Mouse (Mus musculus) forebrain, embryonic 13.5 days (tissue): ENCODE results near the gene Pla2g6. TPM values are rescaled to one million over a fixed set of nuclear protein-coding genes. Genes with fewer than 3 reads are reported as not detected.

Experiments
- ATAC-seq: fragments of 200-750 bp; cut with Nextera tagmentation; 2 replicates; pipeline ENCODE4 v1.8.0; 2017
- H3K27ac ChIP-seq: fragments of 300-500 bp; sonication (generic); 2 replicates; pipeline ENCODE4 v1.5.1; 2015; ENCODE audit warnings: inconsistent platforms, mild to moderate bottlenecking, moderate library complexity
- H3K27me3 ChIP-seq: fragments of 300-500 bp; sonication (generic); 2 replicates; pipeline ENCODE4 v1.6.1; 2015; ENCODE audit warnings: mild to moderate bottlenecking, inconsistent platforms
- H3K36me3 ChIP-seq: fragments of 300-500 bp; sonication (generic); 2 replicates; pipeline ENCODE4 v1.6.1; 2015; ENCODE audit warnings: mild to moderate bottlenecking, inconsistent platforms; ENCODE audit not compliant: poor library complexity, severe bottlenecking
- H3K4me1 ChIP-seq: fragments of 300-500 bp; sonication (generic); 2 replicates; pipeline ENCODE4 v1.6.1; 2015; ENCODE audit warnings: inconsistent platforms
- H3K4me2 ChIP-seq: fragments of 300-500 bp; sonication (generic); 2 replicates; pipeline ENCODE4 v1.6.1; 2015; ENCODE audit warnings: inconsistent platforms, mild to moderate bottlenecking, moderate library complexity
- H3K4me3 ChIP-seq: fragments of 300-500 bp; sonication (generic); 2 replicates; pipeline ENCODE4 v1.5.1; 2015; ENCODE audit warnings: mild to moderate bottlenecking, inconsistent platforms
- H3K9ac ChIP-seq: fragments of 300-500 bp; sonication (generic); 2 replicates; pipeline ENCODE4 v1.6.1; 2015; ENCODE audit warnings: mild to moderate bottlenecking, inconsistent platforms
- H3K9me3 ChIP-seq: fragments of 300-500 bp; sonication (generic); replicated peaks from 2 replicates; pipeline ENCODE4 v1.6.1; 2016; ENCODE audit warnings: inconsistent platforms
- WGBS: fragments of 180-500 bp; shearing (Covaris S2); methylation state at CpG from one replicate; pipeline ENCODE4 v1.1.7; 2015; 5-methylcytosine and 5-hydroxymethylcytosine counted together
- polyA plus RNA-seq: library from polyadenylated mRNA; unstranded; fragments of >200 nt; fragmentation: Nextera tagmentation; extraction: Ambion mirVana; gene quantifications from 2 replicates; pipeline ENCODE4 v1.2.1, GENCODE M21; 2015

Pla2g6 gene
- polyA plus RNA-seq, 1 experiment from 2014 or later = 24.9 TPM

- WGBS = 23% methylated on average over 13 of the region's 13 CpGs
- Histone ChIP-seq H3K4me1 (peaks cover 15% of the 10 kb centered on the region), H3K27ac (no peak overlapping the region), H3K36me3 (no peaks in the 10 kb centered on the region), H3K9ac (no peak overlapping the region), H3K9me3 (no peaks in the 10 kb centered on the region), H3K4me2 (peak overlapping the region; percentile 92), H3K4me3 (peak overlapping the region; percentile 57; the same call in 1 of the 2 replicates), H3K27me3 (peaks cover 69% of the 10 kb centered on the region)
- ATAC-seq = no peak
Measured at GRCm38 (mm10) chr15:79262375-79262774, 65.8 kb downstream of the Pla2g6 start.

GRCm38 (mm10) chr15:79261757-79262156 is 66.4 kb downstream of the Pla2g6 start:
- Histone ChIP-seq H3K9me3 (no peaks in the 10 kb centered on the region), H3K27ac (no peak overlapping the region), H3K4me1 (peaks cover 15% of the 10 kb centered on the region), H3K9ac (peak overlapping the region; percentile 70), H3K4me2 (peak overlapping the region; percentile 92), H3K36me3 (no peaks in the 10 kb centered on the region), H3K4me3 (peak overlapping the region; percentile 57), H3K27me3 (peaks cover 69% of the 10 kb centered on the region)
- ATAC-seq = peak; percentile 58
- under 1% methylated on average over 20 of the region's 28 CpGs for WGBS

- Histone ChIP-seq H3K9ac (peak overlapping the region; percentile 70), H3K4me2 (peak overlapping the region; percentile 92), H3K27ac (no peak overlapping the region), H3K4me3 (peak overlapping the region; percentile 57), H3K36me3 (no peaks in the 10 kb centered on the region), H3K27me3 (peaks cover 69% of the 10 kb centered on the region), H3K4me1 (peaks cover 15% of the 10 kb centered on the region), H3K9me3 (no peaks in the 10 kb centered on the region)
- peak; percentile 78 for ATAC-seq
- WGBS = 1% methylated on average over 52 of the region's 62 CpGs
Measured at GRCm38 (mm10) chr15:79261095-79261725, 67.0 kb downstream of the Pla2g6 start.

GRCm38 (mm10) chr15:79258521-79258920 is 69.7 kb downstream of the Pla2g6 start:
- no peak overlapping the region for H3K4me3 ChIP-seq
- H3K4me1 ChIP-seq = peaks cover 15% of the 10 kb centered on the region
- H3K27ac ChIP-seq = no peak overlapping the region
- H3K27me3 ChIP-seq = peaks cover 68% of the 10 kb centered on the region
- WGBS = 31% methylated on average over 17 of the region's 17 CpGs
- no peak overlapping the region for H3K9ac ChIP-seq
- ATAC-seq = no peak
- H3K4me2 ChIP-seq = no peak overlapping the region
- H3K36me3 ChIP-seq = no peaks in the 10 kb centered on the region
- no peaks in the 10 kb centered on the region for H3K9me3 ChIP-seq

GRCm38 (mm10) chr15:79254661-79255060 is 73.5 kb downstream of the Pla2g6 start, which contains the start of gene Slc16a8:
TSS of gene Slc16a8 (minus strand) at chr15:79254761.
- 20% methylated on average over 3 of the region's 3 CpGs for WGBS
- Histone ChIP-seq H3K27me3 (peaks cover 66% of the 10 kb centered on the region), H3K4me3 (no peak within 1 kb of the TSS), H3K36me3 (peaks cover 3% of the 10 kb centered on the region; the same call in 1 of the 2 replicates), H3K9ac (peak within 1 kb of the TSS; percentile 21; the same call in 1 of the 2 replicates), H3K4me1 (peaks cover 14% of the 10 kb centered on the region), H3K4me2 (no peak within 1 kb of the TSS), H3K27ac (no peak within 1 kb of the TSS), H3K9me3 (no peaks in the 10 kb centered on the region)
- ATAC-seq = no peak

- peaks cover 14% of the 10 kb centered on the region for H3K4me1 ChIP-seq
- H3K27ac ChIP-seq = no peak overlapping the region
- peak overlapping the region; percentile 58 for H3K9ac ChIP-seq
- H3K4me2 ChIP-seq = peak overlapping the region; percentile 63
- peak overlapping the region; percentile 36 for H3K4me3 ChIP-seq
- no peaks in the 10 kb centered on the region for H3K9me3 ChIP-seq
- H3K27me3 ChIP-seq = peaks cover 49% of the 10 kb centered on the region
- no peak for ATAC-seq
- 34% methylated on average over 24 of the region's 24 CpGs for WGBS
- peaks cover 24% of the 10 kb centered on the region for H3K36me3 ChIP-seq
Measured at GRCm38 (mm10) chr15:79252580-79252979, 75.6 kb downstream of the Pla2g6 start.

GRCm38 (mm10) chr15:79251781-79252491 is 76.3 kb downstream of the Pla2g6 start:
- 3% methylated on average over 60 of the region's 61 CpGs for WGBS
- peak; percentile 68 for ATAC-seq
- H3K9me3 ChIP-seq = no peaks in the 10 kb centered on the region

GRCm38 (mm10) chr15:79251168-79251567 is 77.0 kb downstream of the Pla2g6 start:
- Histone ChIP-seq H3K36me3 (peaks cover 38% of the 10 kb centered on the region), H3K9me3 (no peaks in the 10 kb centered on the region), H3K27me3 (peaks cover 49% of the 10 kb centered on the region), H3K27ac (no peak overlapping the region), H3K4me3 (no peak overlapping the region), H3K4me2 (peak overlapping the region; percentile 63; the same call in 1 of the 2 replicates), H3K9ac (no peak overlapping the region), H3K4me1 (peaks cover 14% of the 10 kb centered on the region)
- ATAC-seq = no peak
- 61% methylated on average over 7 of the region's 7 CpGs for WGBS

More at GRCm38 (mm10) chr15:79251781-79252491, 76.3 kb downstream of the Pla2g6 start:
- Histone ChIP-seq H3K27me3 (peaks cover 49% of the 10 kb centered on the region), H3K9ac (peak overlapping the region; percentile 58), H3K4me3 (peak overlapping the region; percentile 36), H3K36me3 (peaks cover 30% of the 10 kb centered on the region), H3K27ac (no peak overlapping the region), H3K4me2 (peak overlapping the region; percentile 63), H3K4me1 (peaks cover 14% of the 10 kb centered on the region)

- no peak overlapping the region for H3K9ac ChIP-seq
- no peaks in the 10 kb centered on the region for H3K9me3 ChIP-seq
- WGBS = 86% methylated on average over 2 of the region's 2 CpGs
- H3K4me1 ChIP-seq = peaks cover 14% of the 10 kb centered on the region
- no peak overlapping the region for H3K4me2 ChIP-seq
- no peak for ATAC-seq
- H3K36me3 ChIP-seq = peaks cover 47% of the 10 kb centered on the region
- no peak overlapping the region for H3K4me3 ChIP-seq
- no peak overlapping the region for H3K27ac ChIP-seq
- peaks cover 49% of the 10 kb centered on the region for H3K27me3 ChIP-seq
Measured at GRCm38 (mm10) chr15:79250236-79250635, 78.0 kb downstream of the Pla2g6 start.

GRCm38 (mm10) chr15:79245321-79245720 is 82.9 kb downstream of the Pla2g6 start:
- peaks cover 13% of the 10 kb centered on the region for H3K4me1 ChIP-seq
- peaks cover 82% of the 10 kb centered on the region for H3K36me3 ChIP-seq
- H3K9ac ChIP-seq = no peak overlapping the region
- no peak for ATAC-seq
- no peak overlapping the region for H3K4me2 ChIP-seq
- no peak overlapping the region for H3K27ac ChIP-seq
- H3K4me3 ChIP-seq = no peak overlapping the region
- H3K27me3 ChIP-seq = 0 out of 2 replicates have a peak, but pooled peaks cover 4% of the 10 kb centered on the region
- WGBS = 96% methylated on average over 3 of the region's 3 CpGs
- H3K9me3 ChIP-seq = no peaks in the 10 kb centered on the region

- Histone ChIP-seq H3K36me3 (peaks cover 89% of the 10 kb centered on the region), H3K4me3 (no peak overlapping the region), H3K9ac (no peak overlapping the region; the same call in 1 of the 2 replicates), H3K4me2 (no peak overlapping the region), H3K4me1 (peaks cover 13% of the 10 kb centered on the region), H3K27me3 (no peaks in the 10 kb centered on the region), H3K27ac (no peak overlapping the region), H3K9me3 (no peaks in the 10 kb centered on the region)
- WGBS = 73% methylated on average over 7 of the region's 7 CpGs
- no peak for ATAC-seq
Measured at GRCm38 (mm10) chr15:79244071-79244893, 83.9 kb downstream of the Pla2g6 start.
